Mouse (Mus musculus) stomach, embryonic 14.5 days (tissue): Measurements from ENCODE around the gene Prkce. TPM values are rescaled to one million over a fixed set of nuclear protein-coding genes. Genes with fewer than 3 reads are reported as not detected.

Experiments used
- ATAC-seq: fragments of 200-750 bp; cut with Nextera tagmentation; 2 replicates; pipeline ENCODE4 v1.8.0; 2017; ENCODE audit warnings: low read depth, moderate TSS enrichment; ENCODE audit not compliant: insufficient number of reproducible peaks, insufficient read depth, low FRiP score
- H3K27ac ChIP-seq: fragments of 300-500 bp; sonication (generic); 2 replicates; pipeline ENCODE4 v1.5.1; 2014; ENCODE audit warnings: mild to moderate bottlenecking, low read length, moderate library complexity, mixed read lengths
- H3K27me3 ChIP-seq: fragments of 300-500 bp; sonication (generic); 2 replicates; pipeline ENCODE4 v1.6.1; 2014; ENCODE audit warnings: low read length, control low read depth, mixed read lengths; ENCODE audit not compliant: control insufficient read depth, insufficient read depth
- H3K36me3 ChIP-seq: fragments of 300-500 bp; sonication (generic); 2 replicates; pipeline ENCODE4 v1.6.1; 2014; ENCODE audit warnings: mild to moderate bottlenecking, control low read depth, low read length, moderate library complexity, mixed read lengths; ENCODE audit not compliant: control insufficient read depth, insufficient read depth
- H3K4me1 ChIP-seq: fragments of 300-500 bp; sonication (generic); 2 replicates; pipeline ENCODE4 v1.6.1; 2014; ENCODE audit warnings: low read length, control low read depth, mixed read lengths; ENCODE audit not compliant: control insufficient read depth, insufficient read depth
- H3K4me2 ChIP-seq: fragments of 300-500 bp; sonication (generic); replicated peaks from 2 replicates; pipeline ENCODE4 v1.6.1; 2014; ENCODE audit warnings: low read depth, low read length, control low read depth
- H3K4me3 ChIP-seq: fragments of 300-500 bp; sonication (generic); 2 replicates; pipeline ENCODE4 v1.5.1; 2014; ENCODE audit warnings: low read depth, low read length, control low read depth
- H3K9ac ChIP-seq: fragments of 300-500 bp; sonication (generic); replicated peaks from 2 replicates; pipeline ENCODE4 v1.6.1; 2014; ENCODE audit warnings: low read depth, mild to moderate bottlenecking, control low read depth, low read length, moderate library complexity, mixed read lengths
- H3K9me3 ChIP-seq: fragments of 300-500 bp; sonication (generic); 2 replicates; pipeline ENCODE4 v1.6.1; 2016; ENCODE audit warnings: low read depth, low read length, control low read depth; ENCODE audit not compliant: control insufficient read depth
- WGBS: fragments of 180-500 bp; shearing (Covaris S2); extraction: QIAGEN DNeasy Blood & Tissue Kit; methylation state at CpG from one replicate; pipeline ENCODE4 v1.1.7; 2014; 5-methylcytosine and 5-hydroxymethylcytosine counted together
- polyA plus RNA-seq: library from polyadenylated mRNA; unstranded; fragments of >200 nt; fragmentation: Nextera tagmentation; extraction: Ambion mirVana; gene quantifications from 2 replicates; pipeline ENCODE4 v1.2.1, GENCODE M21; 2014

Gene Prkce
- polyA plus RNA-seq, 1 experiment from 2014 or later = 7.3 TPM

GRCm38 (mm10) chr17:86507342-86508211 is 340.0 kb downstream of the Prkce start:
- H3K4me2 ChIP-seq = no peak overlapping the region
- no peaks in the 10 kb centered on the region for H3K36me3 ChIP-seq
- no peaks in the 10 kb centered on the region for H3K27me3 ChIP-seq
- ATAC-seq = no peak
- H3K27ac ChIP-seq = peak overlapping the region; percentile 39; the same call in 1 of the 2 replicates
- 65% methylated on average over 19 of the region's 19 CpGs for WGBS
- no peaks in the 10 kb centered on the region for H3K9me3 ChIP-seq
- peaks cover 4% of the 10 kb centered on the region; the same call in 1 of the 2 replicates for H3K4me1 ChIP-seq
- no peak overlapping the region for H3K9ac ChIP-seq
- no peak overlapping the region for H3K4me3 ChIP-seq

DNA sequence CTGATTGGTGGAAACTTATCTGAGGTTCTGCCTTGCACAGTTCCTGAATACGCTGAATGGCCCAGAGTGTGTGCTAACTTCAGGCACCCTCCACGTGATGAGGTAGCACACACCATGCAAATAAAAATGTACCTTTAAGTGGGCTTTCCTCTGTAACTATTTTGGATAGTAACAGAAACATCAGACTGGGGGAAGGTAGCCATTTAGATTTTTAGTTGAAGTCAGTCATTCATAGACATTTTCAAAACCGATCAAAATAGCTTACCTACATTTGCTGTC is 340.6 kb downstream of the Prkce start:
- H3K4me3 ChIP-seq = no peak overlapping the region
- H3K9me3 ChIP-seq = no peaks in the 10 kb centered on the region
- peaks cover 4% of the 10 kb centered on the region; the same call in 1 of the 2 replicates for H3K4me1 ChIP-seq
- WGBS = 90% methylated on average over 3 of the region's 3 CpGs
- no peaks in the 10 kb centered on the region for H3K27me3 ChIP-seq
- no peak for ATAC-seq
- H3K9ac ChIP-seq = no peak overlapping the region
- no peak overlapping the region for H3K4me2 ChIP-seq
- no peaks in the 10 kb centered on the region for H3K36me3 ChIP-seq
- no peak overlapping the region for H3K27ac ChIP-seq

GRCm38 (mm10) chr17:86509871-86510270 is 342.3 kb downstream of the Prkce start:
- Histone ChIP-seq H3K27ac (no peak overlapping the region), H3K4me2 (no peak overlapping the region), H3K9ac (no peak overlapping the region), H3K9me3 (no peaks in the 10 kb centered on the region), H3K36me3 (no peaks in the 10 kb centered on the region), H3K27me3 (no peaks in the 10 kb centered on the region), H3K4me3 (no peak overlapping the region), H3K4me1 (peaks cover 8% of the 10 kb centered on the region; the same call in 1 of the 2 replicates)
- 61% methylated on average over 5 of the region's 5 CpGs for WGBS
- no peak for ATAC-seq

DNA sequence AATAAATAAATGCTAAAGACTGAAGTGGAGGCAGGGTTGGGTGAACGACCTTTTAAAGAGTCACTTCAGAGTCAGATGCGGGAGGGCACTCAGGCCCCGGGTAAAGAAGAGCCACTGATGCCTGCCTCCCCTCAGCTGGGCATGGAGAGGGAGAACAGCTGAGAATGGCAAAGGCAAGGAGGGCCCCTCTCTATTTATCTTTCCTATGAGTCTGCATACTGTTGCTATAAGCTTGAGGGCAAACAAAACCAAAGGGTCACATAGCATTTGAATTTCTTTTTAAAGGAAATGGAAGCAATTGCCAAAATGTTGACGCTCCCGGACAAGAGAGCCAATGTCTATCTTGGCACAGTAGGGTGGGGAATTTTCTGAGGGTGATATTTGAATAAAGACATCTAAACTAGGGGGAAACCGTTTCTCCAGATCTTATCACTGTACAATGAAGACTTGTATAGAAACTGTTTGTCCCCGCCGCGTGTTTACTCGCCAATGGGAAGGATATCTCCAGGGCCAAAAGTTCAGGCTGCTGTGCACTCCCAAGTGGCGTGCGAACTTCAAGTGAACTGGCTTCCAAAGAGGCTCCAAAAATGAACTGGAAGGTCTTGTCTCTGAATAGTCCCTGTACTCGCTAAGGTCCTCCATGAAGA is 347.5 kb downstream of the Prkce start:
- Histone ChIP-seq H3K27me3 (no peaks in the 10 kb centered on the region), H3K9ac (no peak overlapping the region), H3K4me1 (peaks cover 12% of the 10 kb centered on the region; the same call in 1 of the 2 replicates), H3K36me3 (no peaks in the 10 kb centered on the region), H3K27ac (no peak overlapping the region), H3K4me2 (no peak overlapping the region), H3K9me3 (no peaks in the 10 kb centered on the region), H3K4me3 (no peak overlapping the region)
- ATAC-seq = no peak
- WGBS = 50% methylated on average over 13 of the region's 13 CpGs

GRCm38 (mm10) chr17:86516630-86517029 is 349.0 kb downstream of the Prkce start:
- H3K9me3 ChIP-seq = no peaks in the 10 kb centered on the region
- H3K27me3 ChIP-seq = no peaks in the 10 kb centered on the region
- H3K36me3 ChIP-seq = no peaks in the 10 kb centered on the region
- H3K4me3 ChIP-seq = no peak overlapping the region
- 80% methylated on average over 5 of the region's 5 CpGs for WGBS
- H3K27ac ChIP-seq = no peak overlapping the region
- peaks cover 12% of the 10 kb centered on the region; the same call in 1 of the 2 replicates for H3K4me1 ChIP-seq
- no peak overlapping the region for H3K4me2 ChIP-seq
- no peak for ATAC-seq
- no peak overlapping the region for H3K9ac ChIP-seq

DNA sequence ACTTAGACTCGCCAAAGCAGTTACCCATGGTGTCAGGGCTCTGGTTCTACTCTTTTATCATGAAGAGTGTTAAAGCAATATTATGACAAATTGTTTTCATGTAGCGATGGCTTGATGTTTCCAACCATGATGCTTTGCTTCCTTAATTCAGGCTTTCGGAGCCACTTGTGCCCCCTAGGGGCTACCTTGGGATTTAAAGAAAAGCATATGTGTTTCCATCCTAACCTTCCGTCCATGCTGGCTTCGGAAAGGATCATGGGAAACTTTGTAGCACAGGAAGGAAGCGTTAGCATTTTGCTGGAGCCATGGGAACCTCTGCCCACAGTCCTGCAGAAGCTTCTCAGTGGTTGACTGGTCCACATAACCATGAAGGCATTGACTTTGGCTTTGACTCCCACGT is 351.0 kb downstream of the Prkce start:
- H3K27ac ChIP-seq = no peak overlapping the region

DNA sequence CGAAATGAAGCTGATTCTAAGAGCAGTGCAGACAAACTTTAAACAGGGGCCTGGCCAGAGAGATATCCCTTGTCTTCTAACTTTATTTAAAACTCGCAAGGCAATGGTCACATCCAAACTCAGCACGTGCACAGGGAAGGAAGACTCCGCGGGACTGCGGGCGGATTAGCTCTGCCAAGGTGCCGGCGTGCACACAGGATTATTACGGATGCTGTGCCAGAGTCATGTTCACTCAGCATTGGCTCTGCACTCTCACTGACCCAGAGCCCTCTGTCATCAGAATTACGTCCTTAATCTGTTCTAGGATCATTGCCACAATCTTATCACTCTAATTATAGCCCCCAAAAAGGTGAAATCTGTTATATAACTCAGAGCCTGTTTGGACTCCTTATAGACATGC is 353.7 kb downstream of the Prkce start:
- WGBS = 88% methylated on average over 11 of the region's 11 CpGs
- H3K27ac ChIP-seq = no peak overlapping the region
- no peaks in the 10 kb centered on the region for H3K9me3 ChIP-seq
- no peak overlapping the region for H3K9ac ChIP-seq
- no peaks in the 10 kb centered on the region for H3K27me3 ChIP-seq
- no peak overlapping the region for H3K4me3 ChIP-seq
- no peaks in the 10 kb centered on the region for H3K36me3 ChIP-seq
- no peaks in the 10 kb centered on the region for H3K4me1 ChIP-seq
- ATAC-seq = no peak
- H3K4me2 ChIP-seq = no peak overlapping the region

More for the DNA sequence above, 351.0 kb downstream of the Prkce start:
- Histone ChIP-seq H3K4me1 (peaks cover 12% of the 10 kb centered on the region; the same call in 1 of the 2 replicates), H3K27me3 (no peaks in the 10 kb centered on the region), H3K4me3 (no peak overlapping the region), H3K36me3 (no peaks in the 10 kb centered on the region), H3K9me3 (no peaks in the 10 kb centered on the region), H3K4me2 (no peak overlapping the region), H3K9ac (no peak overlapping the region)
- WGBS = 87% methylated on average over 7 of the region's 7 CpGs
- no peak for ATAC-seq

- 83% methylated on average over 5 of the region's 5 CpGs for WGBS
- Histone ChIP-seq H3K9ac (no peak overlapping the region), H3K36me3 (no peaks in the 10 kb centered on the region), H3K4me2 (no peak overlapping the region), H3K9me3 (no peaks in the 10 kb centered on the region), H3K4me3 (no peak overlapping the region), H3K4me1 (no peaks in the 10 kb centered on the region), H3K27ac (no peak overlapping the region), H3K27me3 (no peaks in the 10 kb centered on the region)
- ATAC-seq = no peak
Observed at GRCm38 (mm10) chr17:86522649-86523048, 355.1 kb downstream of the Prkce start.
